Mouse (Mus musculus) right cerebral cortex, postnatal 14 days (tissue): Measurements from ENCODE around the gene Pikfyve.

Experiments used
- DNase-seq: peaks from one replicate; pipeline ENCODE4 v3.0.0; 2022

The Pikfyve gene

DNA sequence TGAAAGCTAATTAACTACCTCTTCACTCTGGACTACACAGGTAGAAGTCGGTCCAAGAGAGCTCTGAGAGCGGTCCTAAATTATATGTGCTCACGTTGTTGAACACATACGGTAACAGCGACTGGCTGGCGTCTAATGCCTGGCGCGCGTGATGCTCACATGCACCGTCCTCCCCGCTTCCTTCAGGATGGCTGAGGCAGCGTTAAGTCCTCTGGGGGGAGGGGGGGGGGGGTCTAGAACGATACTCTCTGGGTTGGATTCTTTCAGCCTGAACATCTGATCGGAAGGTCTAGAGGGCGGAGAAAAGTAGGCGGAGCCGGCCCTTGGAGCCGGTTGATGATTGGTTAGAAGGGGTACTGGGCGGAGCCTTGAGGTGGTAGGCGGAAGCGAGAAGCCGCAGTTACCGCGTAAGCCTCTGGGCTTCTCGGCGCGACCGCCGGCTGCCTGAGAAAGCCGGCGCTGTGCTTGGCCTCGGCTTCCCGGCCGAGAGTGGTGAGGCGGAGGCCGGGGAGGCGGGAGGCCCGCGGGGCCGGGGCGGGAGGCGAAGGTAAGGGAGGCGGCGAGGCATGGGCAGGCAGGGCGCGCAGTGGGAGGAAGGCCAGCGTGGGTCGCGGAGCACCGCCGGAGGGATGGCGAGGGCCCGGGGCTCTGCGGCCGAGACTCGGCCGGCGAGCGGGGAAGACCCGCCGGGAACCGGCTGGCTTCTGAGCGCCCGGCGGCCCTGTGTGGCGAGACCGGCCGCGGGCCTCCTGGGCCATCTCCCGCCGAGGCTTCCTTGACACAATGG lies at the start of gene Pikfyve, which contains the start of gene Idh1:
Gene Pikfyve, plus strand, starts transcription at position 397 of the 787 bp plus-strand sequence.
Gene Idh1, minus strand, starts transcription at position 214 of the 787 bp plus-strand sequence.
- DNase-seq, result peak; percentile 93

DNA sequence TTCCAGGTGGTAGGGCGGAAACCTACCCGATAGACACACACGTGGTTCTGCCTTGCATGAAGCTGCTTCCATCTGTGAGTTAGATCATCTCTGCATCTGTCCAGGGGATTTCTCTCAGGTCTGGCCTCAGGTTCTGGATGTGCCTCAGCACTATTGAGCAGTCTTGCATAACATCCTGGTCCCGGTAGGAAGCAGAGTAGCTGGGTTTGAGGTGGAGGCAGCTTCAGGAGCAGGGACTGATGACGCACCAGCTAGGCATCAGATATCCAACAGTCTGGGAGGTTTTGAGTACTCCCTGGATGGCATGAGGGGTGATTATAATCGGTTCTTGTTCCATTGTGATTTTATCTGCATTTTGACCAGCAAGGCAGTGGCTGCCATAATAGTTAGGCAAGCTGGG lies 48.9 kb upstream of the Pikfyve start:
- DNase-seq, result no peak

DNA sequence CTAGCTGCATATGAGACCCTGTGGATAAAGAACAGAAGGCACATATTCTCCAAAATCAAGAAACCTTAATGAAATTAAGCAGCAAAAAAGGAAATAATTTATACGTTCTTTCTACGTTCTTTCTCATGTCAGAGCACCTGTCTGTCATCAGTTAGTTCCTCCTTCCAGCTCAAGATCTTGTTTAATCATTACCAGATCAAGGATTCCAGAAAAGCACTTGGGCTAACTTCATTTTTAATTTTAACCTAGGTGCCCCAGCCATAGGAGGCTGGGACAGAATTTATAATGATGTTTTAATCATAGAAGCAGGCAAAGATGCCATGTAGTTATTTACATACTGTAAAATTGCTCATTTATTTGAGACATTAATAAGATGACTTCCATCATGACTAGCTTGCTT lies 41.7 kb upstream of the Pikfyve start:
- DNase-seq, result no peak

DNA sequence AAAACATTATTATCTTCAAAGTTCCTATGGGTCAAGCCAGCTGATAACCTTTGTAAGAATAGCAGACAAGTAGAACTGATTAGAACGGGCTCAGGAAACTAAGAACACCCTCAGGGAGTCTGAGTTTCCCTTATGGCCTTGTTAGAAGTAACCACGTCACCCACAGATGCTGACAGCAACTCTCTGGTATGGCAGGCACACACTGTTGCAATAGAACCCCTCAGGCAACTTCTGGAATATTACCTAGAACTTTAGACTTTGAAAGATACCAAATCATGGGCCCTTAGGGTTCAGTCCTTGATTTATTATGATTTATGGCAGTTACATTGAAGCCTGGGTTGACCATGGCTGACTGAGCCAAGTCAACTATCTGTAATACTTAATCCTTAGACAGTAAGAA lies 39.9 kb upstream of the Pikfyve start:
- no peak for DNase-seq

DNA sequence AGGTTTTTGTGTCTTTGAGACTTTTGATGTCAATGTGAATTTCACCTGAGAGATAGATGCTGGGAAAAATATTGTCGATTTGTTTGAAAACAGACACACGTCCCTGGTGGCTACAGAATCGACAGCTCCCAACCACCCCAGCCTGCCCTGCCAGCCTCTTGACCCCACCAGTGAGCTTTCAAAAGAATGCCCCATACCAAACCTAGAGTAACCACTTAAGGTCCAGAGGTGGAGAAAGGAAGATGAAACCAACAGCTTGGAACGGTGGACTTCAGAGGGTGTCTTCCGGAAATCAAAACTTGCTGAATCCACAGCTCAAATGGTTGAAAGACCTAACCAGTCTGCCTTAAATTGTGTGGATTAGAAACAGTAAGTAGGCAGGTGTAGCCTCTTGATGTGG lies 39.2 kb upstream of the Pikfyve start:
- DNase-seq, result no peak

DNA sequence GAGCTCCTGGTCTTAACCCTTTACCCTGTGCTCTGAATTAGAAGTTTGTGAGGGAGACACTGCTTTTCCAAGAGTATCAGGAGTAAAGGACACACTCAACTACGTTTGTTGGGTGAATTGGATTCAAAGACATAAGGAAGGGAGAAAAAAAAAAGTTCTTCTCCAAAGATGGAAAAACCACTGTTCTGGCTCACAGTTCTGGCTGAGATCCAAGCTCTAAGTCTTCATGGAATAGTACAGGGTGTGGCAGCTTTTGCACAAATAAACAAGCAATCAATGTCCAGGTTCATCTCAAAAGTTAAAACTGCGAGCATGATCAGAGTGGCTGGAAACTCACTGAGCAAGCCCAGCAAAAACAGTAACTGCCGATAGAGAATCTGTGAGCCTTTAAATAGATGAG lies 38.5 kb upstream of the Pikfyve start:
- no peak for DNase-seq

DNA sequence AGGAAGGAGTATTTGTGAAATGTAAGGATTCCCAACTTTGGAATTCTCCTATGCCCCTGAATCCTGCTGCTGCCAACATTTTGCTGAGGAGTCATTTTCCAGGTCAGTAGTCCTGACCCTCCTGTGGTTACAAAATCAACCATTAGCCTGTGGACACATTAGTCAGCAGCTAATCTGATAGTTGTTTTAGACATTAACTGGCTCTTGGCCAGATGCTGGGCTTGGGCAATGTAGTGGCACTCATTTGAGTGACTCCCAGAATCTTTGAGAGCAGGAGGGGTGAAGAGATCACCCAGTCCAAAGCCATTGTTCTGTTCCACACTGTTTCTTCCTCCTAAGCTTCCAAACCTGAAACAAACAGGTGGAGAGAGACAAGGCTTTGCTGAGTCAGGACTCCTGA lies 31.7 kb upstream of the Pikfyve start:
- no peak for DNase-seq

DNA sequence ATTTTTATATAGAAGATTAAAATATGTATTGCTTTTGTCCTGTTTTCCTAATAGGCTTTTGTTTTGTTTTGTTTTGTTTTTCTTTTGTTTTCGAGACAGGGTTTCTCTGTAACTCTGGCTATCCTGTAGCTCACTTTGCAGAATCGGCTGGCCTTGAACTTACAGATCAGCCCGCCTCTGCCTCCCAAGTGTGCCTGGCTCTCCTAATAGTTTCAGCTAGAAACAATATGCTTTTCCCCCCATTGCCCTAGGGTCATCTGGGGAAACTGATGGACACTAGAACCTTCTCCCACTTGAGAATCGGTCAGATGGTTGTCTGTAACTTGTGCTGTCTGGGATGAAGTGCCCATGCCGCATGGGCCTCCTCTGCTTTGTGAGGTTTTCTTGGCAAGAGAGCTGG lies 30.4 kb upstream of the Pikfyve start:
- no peak for DNase-seq

DNA sequence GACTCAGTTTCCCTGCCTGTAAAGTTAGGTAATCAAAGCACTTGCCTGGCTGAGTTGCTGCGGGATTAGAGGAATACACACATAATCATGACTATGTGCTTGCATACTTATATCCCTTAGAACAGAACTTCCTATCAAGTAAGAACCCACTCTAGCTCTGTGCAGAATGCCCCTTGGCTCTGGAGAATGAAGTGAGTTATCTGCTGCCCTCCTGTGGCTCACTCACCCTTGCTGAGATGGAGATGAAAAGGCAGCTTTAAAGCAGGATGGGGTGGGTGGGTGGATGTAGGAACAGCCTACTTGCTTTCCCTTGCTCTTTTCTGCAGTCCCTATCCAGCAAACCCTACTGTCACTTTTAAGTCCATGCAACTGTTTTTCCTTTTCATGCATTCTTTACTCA lies 24.3 kb upstream of the Pikfyve start:
- peak; percentile 15 for DNase-seq

DNA sequence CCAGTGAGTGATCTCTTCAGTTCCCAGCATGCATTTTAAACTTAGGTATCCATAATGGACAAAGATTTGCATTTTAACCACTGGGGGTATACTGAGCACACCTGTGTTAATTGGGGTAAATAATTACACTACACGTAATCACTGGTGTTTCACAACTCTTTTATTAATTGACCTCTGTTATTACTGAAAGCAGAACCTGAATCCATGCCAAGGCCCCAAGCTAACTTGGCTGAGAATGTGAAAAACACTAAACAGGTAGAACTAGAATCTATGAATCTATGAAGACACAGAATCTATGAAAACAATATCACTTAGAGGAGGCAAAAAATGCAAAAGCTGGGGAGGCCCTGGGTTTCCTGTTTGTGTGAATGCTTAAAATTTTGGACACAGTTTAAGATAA lies 19.0 kb upstream of the Pikfyve start:
- no peak for DNase-seq

DNA sequence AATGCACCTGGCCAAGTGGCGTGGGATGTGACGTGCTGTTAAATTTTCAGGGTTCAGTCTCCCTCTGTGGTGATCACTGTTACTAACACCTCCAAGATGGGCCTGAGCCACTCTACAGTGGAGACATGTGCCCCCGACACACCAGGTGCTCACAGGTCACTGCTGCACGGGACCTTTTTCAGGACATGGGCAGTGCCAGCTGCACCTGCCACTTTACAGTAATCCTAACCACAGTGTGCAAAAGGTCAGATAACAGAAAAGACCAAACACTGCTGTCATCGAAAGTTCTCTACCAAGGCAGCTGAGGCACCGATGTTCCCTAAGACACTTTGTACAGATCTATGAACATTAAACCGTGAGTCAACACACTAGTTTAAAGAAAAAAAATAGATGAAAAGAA lies 16.9 kb upstream of the Pikfyve start:
- no peak for DNase-seq

DNA sequence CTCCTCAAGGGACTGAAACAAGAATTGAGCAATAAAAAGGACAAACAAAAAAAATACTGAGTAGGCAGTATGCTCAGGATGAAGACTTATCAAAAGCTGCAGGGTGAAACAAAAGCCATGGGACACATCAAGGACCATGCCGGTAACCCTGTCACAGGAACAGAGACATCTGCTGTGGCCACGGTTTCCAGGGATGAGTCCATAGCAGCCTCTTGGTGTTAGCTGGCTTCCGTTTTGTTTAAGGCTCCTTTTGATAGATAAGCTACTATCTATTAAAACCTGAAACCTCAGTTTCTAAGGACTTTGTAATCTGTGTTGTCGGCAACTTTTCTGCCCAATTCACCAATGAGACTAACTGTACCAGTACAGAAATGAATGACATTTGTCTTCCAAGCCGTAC lies 16.5 kb upstream of the Pikfyve start:
- no peak for DNase-seq

DNA sequence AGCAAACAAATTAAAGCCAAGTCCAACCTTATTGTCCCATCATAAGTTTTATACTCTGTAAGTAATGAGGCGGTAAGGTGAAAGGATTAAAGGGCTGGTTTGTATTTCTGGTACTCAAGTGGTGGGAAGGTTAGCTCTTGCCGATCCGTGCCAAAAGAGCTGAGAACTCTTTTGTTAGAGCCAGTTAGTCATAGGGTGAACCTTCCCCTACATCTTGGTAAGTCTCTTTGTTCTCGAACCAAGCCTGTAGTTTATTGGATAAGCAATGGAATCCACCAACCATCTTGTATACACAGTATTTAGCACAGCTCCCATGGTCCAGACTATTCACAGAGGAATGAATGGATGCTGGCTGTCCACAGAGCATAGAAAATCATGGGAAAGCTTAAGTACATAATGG lies 14.9 kb upstream of the Pikfyve start:
- DNase-seq, result no peak

DNA sequence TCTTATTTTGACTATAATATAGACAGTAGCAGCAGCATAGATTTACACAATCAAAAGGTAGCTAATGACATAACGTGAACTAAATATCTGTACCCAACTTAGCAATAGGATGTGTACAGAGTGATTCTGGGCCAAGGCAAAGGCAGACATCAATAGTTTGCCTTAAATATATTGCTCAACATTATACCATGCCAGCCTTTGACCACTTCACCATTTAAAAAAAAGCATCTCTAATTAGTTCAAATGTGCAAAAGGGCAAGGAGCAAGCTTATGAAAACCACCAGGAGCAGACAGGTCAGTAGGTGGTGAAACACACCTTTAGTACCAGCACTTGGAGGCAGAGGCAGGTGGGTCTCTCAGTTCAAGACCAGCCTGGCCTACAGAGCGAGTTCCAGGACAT lies 12.8 kb upstream of the Pikfyve start:
- DNase-seq, result no peak

DNA sequence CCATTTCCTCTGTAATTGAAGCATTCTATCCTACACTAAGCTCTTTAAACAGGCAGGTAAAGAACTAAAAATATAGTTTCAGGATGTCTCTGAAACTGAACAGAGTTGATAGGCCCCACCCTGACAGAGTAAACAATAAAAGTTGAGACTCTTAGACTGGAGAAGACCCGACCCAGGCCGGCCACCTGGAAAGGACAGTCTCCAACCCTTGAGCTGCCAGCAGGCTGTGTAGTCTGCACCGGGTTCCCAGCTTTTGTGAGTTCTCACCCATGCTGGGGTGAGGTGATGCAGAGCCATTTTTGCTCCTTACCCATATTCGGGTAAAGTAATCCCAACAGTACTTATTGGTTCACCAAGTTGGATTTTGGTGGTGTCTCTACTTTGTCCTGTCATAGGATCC lies 10.3 kb upstream of the Pikfyve start:
- no peak for DNase-seq

DNA sequence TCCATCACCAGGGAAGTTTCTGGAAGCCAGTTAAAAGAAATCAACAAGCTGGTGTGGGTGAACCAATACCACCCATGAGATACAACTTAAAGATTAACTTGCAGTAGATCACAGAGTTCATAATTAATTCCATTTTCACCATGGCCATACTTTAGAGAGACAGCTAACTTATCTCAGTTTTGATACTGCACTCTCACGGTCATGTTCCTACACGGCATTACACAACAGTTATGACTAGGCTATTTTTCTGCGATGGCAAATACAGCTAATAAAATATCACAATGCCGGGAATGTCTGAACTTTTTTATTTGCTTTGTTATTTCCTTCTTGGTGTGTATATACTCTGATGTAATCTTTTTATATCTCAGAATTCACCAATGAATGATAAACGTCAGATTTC lies 9.6 kb upstream of the Pikfyve start:
- DNase-seq, result no peak

DNA sequence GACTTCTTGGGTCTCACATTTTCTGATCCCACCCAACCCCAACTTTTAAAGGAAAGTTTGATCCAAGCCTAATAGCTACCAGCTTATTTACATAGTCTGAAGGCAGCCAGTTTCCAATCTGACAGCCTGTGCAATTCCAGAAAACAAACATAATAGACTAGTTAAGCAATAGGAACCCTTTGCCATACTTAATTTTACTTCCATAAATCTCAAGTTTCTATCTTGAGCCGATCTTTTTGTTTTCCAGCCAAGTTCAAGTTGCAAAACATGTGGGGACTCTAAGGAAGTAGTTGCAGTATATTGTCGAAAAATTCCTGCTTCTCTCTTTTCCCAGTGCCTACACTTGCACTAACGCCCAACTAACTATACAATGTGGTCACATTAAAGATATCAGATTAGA lies 9.0 kb upstream of the Pikfyve start:
- DNase-seq, result no peak

DNA sequence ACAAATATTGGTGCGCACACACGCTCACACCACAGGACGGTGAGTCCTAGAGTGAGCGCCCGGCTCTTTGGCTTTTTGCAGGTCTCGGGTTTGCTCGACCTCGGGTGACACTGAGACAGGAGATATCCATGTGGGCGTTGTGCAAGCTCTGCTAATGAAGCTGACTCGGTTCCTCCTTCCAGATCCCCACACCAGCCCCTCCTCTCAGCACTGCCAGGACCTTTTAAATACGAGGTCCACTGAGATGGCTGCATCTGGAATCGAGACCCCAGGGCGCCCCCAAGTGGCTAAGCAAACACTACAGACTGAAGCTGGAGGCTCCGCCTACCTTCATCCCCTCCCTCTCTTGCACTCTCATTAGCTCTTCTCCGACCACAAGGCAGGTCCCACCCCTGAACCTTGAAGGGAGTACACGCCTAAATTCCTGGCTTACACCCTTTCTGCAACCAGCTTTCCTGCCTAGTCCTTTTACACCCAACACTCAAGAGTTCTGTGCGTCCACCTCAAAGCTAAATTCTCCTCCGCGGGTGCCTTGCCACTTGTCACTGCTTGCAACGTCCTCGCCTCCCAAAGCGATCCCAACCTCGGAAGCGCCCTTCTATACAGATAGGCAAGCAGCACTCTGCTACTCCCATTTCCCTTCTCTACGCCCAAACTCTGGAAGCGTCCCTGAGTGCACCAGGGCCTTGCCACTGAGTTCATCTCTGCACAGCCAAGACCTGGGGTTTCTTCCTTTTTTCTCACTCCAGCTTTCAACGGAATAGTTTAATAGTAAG lies 8.2 kb upstream of the Pikfyve start:
- peak; percentile 88 for DNase-seq

DNA sequence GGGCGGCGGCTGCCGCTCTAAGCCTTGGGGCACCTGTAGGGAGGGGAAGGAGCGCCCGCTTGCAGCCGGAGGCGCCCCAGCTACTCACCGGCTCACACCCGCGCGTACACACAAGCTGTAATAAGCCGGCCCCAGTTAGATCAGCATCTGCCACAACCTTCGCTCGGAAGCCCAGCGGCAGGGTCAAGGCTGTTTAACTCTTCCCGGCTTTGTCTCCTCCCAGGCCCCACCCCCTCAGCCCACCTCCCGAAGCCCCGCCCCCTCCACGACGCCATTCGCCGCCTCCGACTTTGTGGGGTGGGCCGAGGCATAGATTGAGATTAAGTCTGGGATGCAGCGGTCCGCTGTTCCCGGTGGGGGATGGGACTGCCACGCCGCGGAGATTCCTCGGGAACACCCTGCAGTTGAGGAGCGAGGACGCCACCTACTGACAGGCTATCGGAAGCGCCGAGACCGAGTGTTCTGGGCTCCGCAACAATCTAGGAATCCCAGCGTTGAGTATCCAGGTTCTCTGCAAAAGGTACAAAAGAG lies 7.5 kb upstream of the Pikfyve start:
- peak; percentile 99 for DNase-seq

DNA sequence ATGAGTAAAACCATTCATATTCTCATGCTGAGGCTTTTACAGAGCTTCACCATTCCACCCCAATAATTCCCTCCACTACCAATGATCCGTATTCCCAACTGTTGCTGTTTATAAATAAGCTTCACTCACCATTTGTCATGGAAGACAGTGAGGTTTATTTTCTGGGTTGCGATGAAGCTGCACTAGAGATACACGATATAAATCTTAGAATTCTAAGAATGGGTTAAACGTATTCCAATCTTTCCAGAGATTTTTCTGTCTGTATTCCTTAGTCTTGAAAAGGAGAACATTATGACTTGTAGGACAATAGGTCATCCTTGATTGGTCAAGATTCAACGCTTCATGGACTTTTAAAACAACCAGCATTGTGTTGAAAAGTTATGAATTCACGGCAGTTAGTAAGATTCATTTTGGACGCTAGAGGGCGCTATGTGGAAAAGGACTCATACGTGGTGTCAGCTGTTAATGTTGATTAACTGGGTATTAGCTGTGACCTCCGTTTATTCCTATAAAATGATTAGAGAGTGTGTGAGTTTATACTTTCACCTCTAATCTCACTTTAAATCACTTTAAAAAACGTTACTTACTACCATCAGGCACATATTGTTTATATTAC lies 6.7 kb upstream of the Pikfyve start:
- DNase-seq, result peak; percentile 45

DNA sequence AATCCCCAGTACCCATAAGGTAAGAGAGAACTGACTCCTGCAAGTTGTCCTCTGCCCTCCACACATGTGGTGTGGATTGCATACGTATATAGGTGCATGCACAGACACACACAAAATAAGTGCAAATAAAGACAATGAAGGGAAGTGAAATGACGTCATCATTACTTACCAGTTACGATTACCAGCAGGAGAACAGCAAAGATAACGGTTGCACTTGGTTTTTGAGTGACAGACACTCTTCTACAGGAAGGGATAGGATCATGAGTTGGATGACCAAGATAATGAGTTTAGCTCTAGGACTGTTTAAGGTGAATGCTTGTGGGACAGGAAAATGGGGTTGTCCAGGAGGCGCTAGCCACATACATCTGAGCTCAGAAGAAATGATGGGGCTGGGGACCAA lies 5.0 kb upstream of the Pikfyve start:
- DNase-seq, result no peak

DNA sequence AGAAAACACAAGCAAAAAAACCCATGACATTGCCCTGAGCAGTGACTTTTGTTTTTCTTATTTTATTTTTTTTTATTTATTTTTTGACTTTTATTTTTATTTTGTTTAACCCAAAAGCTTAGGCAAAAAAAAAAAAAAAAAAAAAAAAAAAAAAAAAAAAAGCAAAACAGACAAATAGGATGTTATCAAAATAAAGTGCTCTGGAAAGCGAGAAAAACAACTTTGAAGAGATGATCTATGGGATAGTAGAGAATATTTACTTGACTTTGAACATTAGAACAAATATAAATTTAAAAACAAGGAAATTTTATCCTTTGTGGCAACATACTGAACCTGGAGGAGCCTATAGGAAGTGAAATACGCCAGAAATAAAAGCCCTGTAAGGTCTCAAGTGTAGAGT lies 2.5 kb upstream of the Pikfyve start:
- DNase-seq, result no peak

DNA sequence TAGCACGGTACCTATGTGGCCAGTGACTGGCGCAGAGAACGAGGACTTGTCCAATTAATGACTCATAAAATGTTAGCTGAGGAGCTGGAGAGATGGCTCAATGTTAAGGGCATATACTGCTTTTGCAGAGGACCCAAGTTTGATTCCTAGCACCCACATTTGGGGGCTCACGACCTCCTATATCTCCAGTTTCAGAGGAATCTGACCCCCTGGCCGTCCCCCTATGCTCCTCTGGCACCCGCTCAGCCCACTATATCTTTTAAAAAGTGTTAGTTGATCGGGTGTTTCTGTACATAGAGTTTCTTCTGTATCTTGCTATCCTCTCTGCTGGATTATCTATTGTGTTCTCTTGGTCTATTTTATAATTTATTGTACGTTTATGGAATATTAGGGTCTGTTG lies 1.5 kb upstream of the Pikfyve start:
- no peak for DNase-seq
